Mouse (Mus musculus): Measurements from ENCODE around the gene Gm2564.
"Not testable (repeated sequence)": the region's sequence is repeated elsewhere in the genome, so short reads cannot be mapped to it uniquely, and the experiment has no call there.

The Gm2564 gene

GRCm38 (mm10) chr4:42629419-42629818 lies at the start of gene Gm2564:
Gene Gm2564, plus strand, starts transcription at chr4:42629719.
- DNase-seq (ENCODE audit: low read depth, low spot score) = not testable (repeated sequence)

GRCm38 (mm10) chr4:42611895-42612294 lies 17.6 kb upstream of the Gm2564 start, which contains the start of gene Gm10591:
Gene Gm10591, plus strand, starts transcription at chr4:42612195.
- not testable (repeated sequence) for DNase-seq (ENCODE audit: low read depth, low spot score)

DNA sequence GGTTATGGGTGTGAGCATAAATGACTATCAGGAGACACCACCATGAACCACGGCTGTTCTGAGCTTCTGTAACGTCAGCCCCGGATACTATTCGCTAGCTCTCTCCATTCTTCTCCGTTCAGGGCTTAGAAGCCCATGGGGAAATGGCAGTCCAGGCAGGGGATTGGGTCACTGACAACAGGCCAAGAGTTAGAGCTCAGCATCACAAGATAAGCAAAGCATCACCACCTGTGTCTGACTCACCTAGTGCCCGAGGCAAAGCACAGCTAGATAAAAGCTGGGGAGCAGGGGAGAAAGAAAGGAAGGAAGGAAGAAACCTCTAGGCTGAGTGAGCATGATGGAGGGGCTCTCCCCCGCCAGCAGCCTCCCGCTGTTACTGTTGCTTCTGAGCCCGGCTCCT lies 25.4 kb downstream of the Gm2564 start, which contains the start of gene Ccl27b:
TSS of gene Ccl27b (plus strand) at position 301 of the 400 bp plus-strand sequence.
- not testable (repeated sequence) for DNase-seq (ENCODE audit: low read depth, low spot score)

DNA sequence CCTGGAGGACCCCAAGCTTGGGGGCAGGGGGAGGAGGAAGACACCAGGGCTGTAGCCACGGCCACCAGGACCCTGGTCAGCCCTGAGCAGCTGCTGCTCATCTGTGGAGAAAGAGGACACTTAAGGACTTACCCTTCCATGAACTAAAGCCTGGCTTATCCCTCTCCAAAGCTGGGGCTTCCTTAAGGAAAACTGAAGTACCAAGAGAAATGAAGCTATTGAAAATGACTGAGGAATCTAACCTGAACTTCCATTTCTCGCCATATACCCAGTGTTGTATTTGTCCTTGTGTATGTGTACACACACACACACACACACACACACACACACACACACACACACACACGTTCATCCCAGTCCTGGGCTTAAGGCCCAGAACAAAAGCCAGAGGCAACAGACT lies 32.3 kb downstream of the Gm2564 start, which contains the start of gene Il11ra2:
TSS of gene Il11ra2 (minus strand) at position 101 of the 400 bp plus-strand sequence.
- DNase-seq (ENCODE audit: low read depth, low spot score) = not testable (repeated sequence)

DNA sequence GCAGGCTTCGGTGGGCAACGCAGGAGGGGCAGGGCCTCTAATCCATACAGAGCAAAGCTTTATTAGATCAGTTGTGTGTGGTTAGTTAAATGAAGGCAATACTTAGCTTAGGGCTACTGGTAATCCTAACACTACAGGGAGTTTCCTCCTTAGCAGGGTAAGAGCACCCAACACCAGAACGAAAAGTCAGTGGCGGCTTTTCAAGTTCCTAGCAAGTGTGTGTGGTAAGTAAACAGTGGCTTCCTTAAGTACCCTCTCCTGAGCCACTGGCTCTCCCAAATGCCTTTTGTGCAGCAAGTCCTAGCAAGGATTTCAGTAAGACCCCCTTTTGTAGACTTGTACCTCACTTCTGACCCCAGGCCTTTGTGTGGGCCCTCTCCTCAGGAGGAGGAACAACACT lies 45.9 kb downstream of the Gm2564 start:
- DNase-seq (ENCODE audit: low read depth, low spot score) = not testable (repeated sequence)

DNA sequence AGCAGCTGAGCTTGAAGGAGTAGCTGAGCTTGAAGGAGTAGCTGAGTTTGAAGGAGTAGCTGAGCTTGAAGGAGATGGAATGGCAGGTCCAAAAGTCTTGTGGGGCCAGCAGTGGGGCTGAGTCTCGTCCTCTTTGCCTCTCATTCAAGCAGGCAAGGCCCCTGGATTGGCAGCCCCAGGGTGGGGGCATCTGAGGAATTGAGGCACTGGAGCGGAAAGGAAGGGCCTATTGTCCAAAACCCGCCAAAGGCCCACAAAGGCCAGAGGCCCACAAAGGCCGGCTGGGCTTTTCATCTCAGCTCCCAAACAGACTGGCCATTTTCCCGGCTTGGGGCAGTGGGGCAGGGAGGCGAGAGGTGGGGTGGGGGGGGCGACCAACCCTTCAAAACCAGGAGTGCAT lies 49.8 kb downstream of the Gm2564 start:
- DNase-seq (ENCODE audit: low read depth, low spot score) = not testable (repeated sequence)

DNA sequence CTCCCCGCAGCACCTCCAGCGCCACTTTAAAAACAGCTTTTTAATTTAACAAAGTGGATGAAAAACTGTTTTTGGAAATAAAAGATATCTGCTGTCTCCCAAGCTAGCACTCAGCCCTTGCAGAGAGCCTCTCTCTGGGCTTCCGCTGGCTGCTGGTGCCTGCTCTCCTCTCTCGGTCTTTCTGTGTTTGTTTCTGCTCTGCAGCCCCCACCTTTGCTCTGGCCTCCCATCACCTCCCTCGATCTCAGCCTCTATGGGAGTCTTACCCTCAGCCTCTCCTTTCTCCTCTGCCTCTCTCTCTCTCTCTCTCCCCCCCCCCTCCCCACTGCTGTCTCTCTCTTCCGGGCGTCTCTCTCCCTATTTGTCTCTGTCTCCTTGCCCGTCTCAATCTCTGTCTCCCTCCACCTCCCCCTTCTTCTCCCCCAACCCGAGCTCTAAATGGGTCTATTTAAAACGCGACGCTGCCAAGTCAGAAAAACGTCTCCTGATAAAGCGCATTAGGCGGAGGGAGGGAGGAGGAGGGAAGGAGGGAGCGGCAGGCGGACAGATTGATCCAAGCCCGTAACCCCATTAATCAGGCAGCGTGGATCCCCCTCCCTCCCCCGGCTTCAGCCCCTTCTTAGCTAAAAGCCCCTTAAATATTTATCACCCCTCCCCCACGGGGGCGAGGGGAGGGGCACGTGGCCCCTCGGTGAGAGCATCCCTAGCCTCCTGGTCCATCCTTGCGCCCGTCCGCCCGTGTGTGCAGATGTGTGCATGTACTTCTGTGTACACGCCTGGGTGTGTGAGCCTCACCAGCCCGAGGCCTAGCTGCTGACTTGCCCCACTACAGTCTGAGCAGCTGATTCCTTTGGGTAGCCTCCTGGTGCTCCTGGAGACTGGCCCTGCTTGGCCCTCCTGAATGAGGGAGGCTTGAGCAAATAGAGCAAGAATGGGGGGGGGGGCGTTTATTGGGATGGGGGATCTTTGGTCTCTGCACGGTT lies 51.1 kb downstream of the Gm2564 start:
- not testable (repeated sequence) for DNase-seq (ENCODE audit: low read depth, low spot score)
